Mouse (Mus musculus): ENCODE results near the gene Pde8b. TPM values are rescaled to one million over a fixed set of nuclear protein-coding genes. Genes with fewer than 3 reads are reported as not detected.

The Pde8b gene
- polyA plus RNA-seq, 1 experiment from 2014 or later = 6.2 TPM

GRCm38 (mm10) chr13:95058885-95059284 is 191.3 kb downstream of the Pde8b start:
- H3K4me3 ChIP-seq = no peak overlapping the region
- WGBS = 84% methylated on average over 4 of the region's 4 CpGs

GRCm38 (mm10) chr13:95056501-95057280 is 193.4 kb downstream of the Pde8b start:
- H3K9me3 ChIP-seq = no peaks in the 10 kb centered on the region
- no peaks in the 10 kb centered on the region for H3K4me1 ChIP-seq (replicated peaks)
- no peak overlapping the region for H3K4me2 ChIP-seq
- H3K4me3 ChIP-seq = no peak overlapping the region
- H3K9ac ChIP-seq = no peak overlapping the region
- no peak for ATAC-seq (ENCODE audit: low FRiP score)
- H3K36me3 ChIP-seq = no peaks in the 10 kb centered on the region
- H3K27ac ChIP-seq = no peak overlapping the region
- H3K27me3 ChIP-seq = no peaks in the 10 kb centered on the region
- 88% methylated on average over 11 of the region's 11 CpGs for WGBS

More at GRCm38 (mm10) chr13:95058885-95059284, 191.3 kb downstream of the Pde8b start:
- H3K4me2 ChIP-seq = no peak overlapping the region
- H3K36me3 ChIP-seq = no peaks in the 10 kb centered on the region
- H3K27ac ChIP-seq = no peak overlapping the region
- no peaks in the 10 kb centered on the region for H3K9me3 ChIP-seq
- H3K27me3 ChIP-seq = no peaks in the 10 kb centered on the region
- no peaks in the 10 kb centered on the region for H3K4me1 ChIP-seq (replicated peaks)
- H3K9ac ChIP-seq = no peak overlapping the region
- no peak for ATAC-seq (ENCODE audit: low FRiP score)

- Histone ChIP-seq H3K4me1 (replicated peaks) (no peaks in the 10 kb centered on the region), H3K27me3 (no peaks in the 10 kb centered on the region), H3K9ac (no peak overlapping the region), H3K4me3 (no peak overlapping the region), H3K36me3 (no peaks in the 10 kb centered on the region), H3K4me2 (no peak overlapping the region), H3K27ac (no peak overlapping the region), H3K9me3 (no peaks in the 10 kb centered on the region)
- 69% methylated on average over 1 of the region's 1 CpGs for WGBS
- ATAC-seq (ENCODE audit: low FRiP score) = no peak
These were observed 194.3 kb downstream of the Pde8b start for GRCm38 (mm10) chr13:95055742-95056388.

GRCm38 (mm10) chr13:95052421-95052820 is 197.7 kb downstream of the Pde8b start:
- 85% methylated on average over 3 of the region's 3 CpGs for WGBS
- Histone ChIP-seq H3K9me3 (no peaks in the 10 kb centered on the region), H3K27ac (no peak overlapping the region), H3K4me2 (no peak overlapping the region), H3K27me3 (no peaks in the 10 kb centered on the region), H3K4me3 (no peak overlapping the region), H3K36me3 (no peaks in the 10 kb centered on the region), H3K4me1 (replicated peaks) (no peaks in the 10 kb centered on the region), H3K9ac (no peak overlapping the region)
- no peak for ATAC-seq (ENCODE audit: low FRiP score)

GRCm38 (mm10) chr13:95050398-95050797 is 199.7 kb downstream of the Pde8b start:
- Histone ChIP-seq H3K9ac (no peak overlapping the region), H3K36me3 (no peaks in the 10 kb centered on the region), H3K4me1 (replicated peaks) (no peaks in the 10 kb centered on the region), H3K4me3 (no peak overlapping the region), H3K27me3 (no peaks in the 10 kb centered on the region), H3K27ac (no peak overlapping the region), H3K9me3 (no peaks in the 10 kb centered on the region), H3K4me2 (no peak overlapping the region)
- no peak for ATAC-seq (ENCODE audit: low FRiP score)
- 84% methylated on average over 4 of the region's 4 CpGs for WGBS

GRCm38 (mm10) chr13:95044108-95044507 is 206.0 kb downstream of the Pde8b start:
- Histone ChIP-seq H3K4me3 (no peak overlapping the region), H3K36me3 (no peaks in the 10 kb centered on the region), H3K4me2 (no peak overlapping the region), H3K27ac (no peak overlapping the region), H3K9ac (no peak overlapping the region), H3K9me3 (no peaks in the 10 kb centered on the region), H3K4me1 (replicated peaks) (no peaks in the 10 kb centered on the region), H3K27me3 (no peaks in the 10 kb centered on the region)
- no peak for ATAC-seq (ENCODE audit: low FRiP score)
- 67% methylated on average over 1 of the region's 1 CpGs for WGBS

GRCm38 (mm10) chr13:95040140-95040738 is 209.9 kb downstream of the Pde8b start:
- 81% methylated on average over 9 of the region's 9 CpGs for WGBS
- no peaks in the 10 kb centered on the region for H3K36me3 ChIP-seq
- H3K4me2 ChIP-seq = no peak overlapping the region
- no peaks in the 10 kb centered on the region for H3K4me1 ChIP-seq (replicated peaks)
- no peak overlapping the region for H3K9ac ChIP-seq
- no peak for ATAC-seq (ENCODE audit: low FRiP score)
- H3K27me3 ChIP-seq = no peaks in the 10 kb centered on the region
- H3K9me3 ChIP-seq = no peaks in the 10 kb centered on the region
- no peak overlapping the region for H3K27ac ChIP-seq
- H3K4me3 ChIP-seq = no peak overlapping the region

- no peaks in the 10 kb centered on the region for H3K27me3 ChIP-seq
- H3K36me3 ChIP-seq = no peaks in the 10 kb centered on the region
- no peak for ATAC-seq (ENCODE audit: low FRiP score)
- no peak overlapping the region for H3K4me3 ChIP-seq
- WGBS = 88% methylated on average over 4 of the region's 4 CpGs
- no peak overlapping the region for H3K9ac ChIP-seq
- H3K27ac ChIP-seq = no peak overlapping the region
- no peaks in the 10 kb centered on the region for H3K9me3 ChIP-seq
- 0 out of 2 replicates have a peak, but pooled peaks cover 6% of the 10 kb centered on the region for H3K4me1 ChIP-seq (replicated peaks)
- H3K4me2 ChIP-seq = no peak overlapping the region
These were observed 211.9 kb downstream of the Pde8b start for GRCm38 (mm10) chr13:95038200-95038599.

GRCm38 (mm10) chr13:95034715-95035114 is 215.4 kb downstream of the Pde8b start:
- ATAC-seq (ENCODE audit: low FRiP score) = no peak
- Histone ChIP-seq H3K9me3 (no peaks in the 10 kb centered on the region), H3K4me2 (no peak overlapping the region), H3K27ac (no peak overlapping the region), H3K36me3 (no peaks in the 10 kb centered on the region), H3K27me3 (no peaks in the 10 kb centered on the region), H3K9ac (no peak overlapping the region), H3K4me3 (no peak overlapping the region), H3K4me1 (replicated peaks) (peaks cover 14% of the 10 kb centered on the region; the same call in 1 of the 2 replicates)
- 85% methylated on average over 2 of the region's 2 CpGs for WGBS

GRCm38 (mm10) chr13:95034094-95034493 is 216.0 kb downstream of the Pde8b start:
- Histone ChIP-seq H3K4me3 (no peak overlapping the region), H3K4me2 (no peak overlapping the region), H3K9ac (no peak overlapping the region), H3K9me3 (no peaks in the 10 kb centered on the region), H3K36me3 (no peaks in the 10 kb centered on the region), H3K27ac (no peak overlapping the region), H3K4me1 (replicated peaks) (peaks cover 14% of the 10 kb centered on the region; the same call in 1 of the 2 replicates), H3K27me3 (no peaks in the 10 kb centered on the region)
- WGBS = 82% methylated on average over 9 of the region's 9 CpGs
- no peak for ATAC-seq (ENCODE audit: low FRiP score)

- no peak overlapping the region for H3K4me3 ChIP-seq
- H3K27ac ChIP-seq = no peak overlapping the region
- no peaks in the 10 kb centered on the region for H3K9me3 ChIP-seq
- no peak overlapping the region for H3K4me2 ChIP-seq
- H3K27me3 ChIP-seq = no peaks in the 10 kb centered on the region
- no peak for ATAC-seq (ENCODE audit: low FRiP score)
- 89% methylated on average over 6 of the region's 6 CpGs for WGBS
- H3K4me1 ChIP-seq (replicated peaks) = peaks cover 14% of the 10 kb centered on the region; the same call in 1 of the 2 replicates
- peaks cover 10% of the 10 kb centered on the region for H3K36me3 ChIP-seq
- H3K9ac ChIP-seq = no peak overlapping the region
These were observed 217.2 kb downstream of the Pde8b start for GRCm38 (mm10) chr13:95032973-95033372.

GRCm38 (mm10) chr13:95032127-95032831 is 217.9 kb downstream of the Pde8b start:
- H3K9ac ChIP-seq = no peak overlapping the region
- no peaks in the 10 kb centered on the region for H3K27me3 ChIP-seq
- 0 out of 2 replicates have a peak overlapping the region, but pooled peaks have one; percentile 1 for H3K27ac ChIP-seq
- ATAC-seq (ENCODE audit: low FRiP score) = 0 out of 2 replicates have a peak, but pooled peaks have one; percentile 28
- no peak overlapping the region for H3K4me2 ChIP-seq
- WGBS = 78% methylated on average over 17 of the region's 17 CpGs
- H3K36me3 ChIP-seq = peaks cover 16% of the 10 kb centered on the region
- no peaks in the 10 kb centered on the region for H3K9me3 ChIP-seq
- peaks cover 14% of the 10 kb centered on the region; the same call in 1 of the 2 replicates for H3K4me1 ChIP-seq (replicated peaks)
- no peak overlapping the region for H3K4me3 ChIP-seq
